Mouse (Mus musculus) R1 (cell line): ENCODE data around the gene Dock3.

Experiments used
- DNase-seq: peaks from one replicate; pipeline ENCODE4 v3.0.0-alpha.2; 2018; ENCODE audit warnings: low read depth, low spot score

Dock3 gene

GRCm38 (mm10) chr9:107231539-107232139 is at the start of gene Dock3:
Dock3 (minus strand) TSS chr9:107231909.
- peak; percentile 63 for DNase-seq

- DNase-seq: peak; percentile 98
These were observed 48.8 kb upstream of the Dock3 start for GRCm38 (mm10) chr9:107280322-107281027.

- DNase-seq: peak; percentile 97
These were observed 47.9 kb upstream of the Dock3 start for GRCm38 (mm10) chr9:107279378-107280321.

- peak; percentile 71 for DNase-seq
These were observed 47.0 kb upstream of the Dock3 start for GRCm38 (mm10) chr9:107278527-107279377.

- no peak for DNase-seq
These were observed 46.4 kb upstream of the Dock3 start for GRCm38 (mm10) chr9:107278126-107278525.

- no peak for DNase-seq
These were observed 45.9 kb upstream of the Dock3 start for GRCm38 (mm10) chr9:107277603-107278002.

GRCm38 (mm10) chr9:107275710-107276109 is 44.0 kb upstream of the Dock3 start:
- no peak for DNase-seq

GRCm38 (mm10) chr9:107274751-107275150 is 43.0 kb upstream of the Dock3 start:
- DNase-seq: no peak

GRCm38 (mm10) chr9:107273184-107273583 is 41.5 kb upstream of the Dock3 start:
- no peak for DNase-seq

- DNase-seq: no peak
These were observed 40.6 kb upstream of the Dock3 start for GRCm38 (mm10) chr9:107272284-107272683.

GRCm38 (mm10) chr9:107271177-107271938 is 39.6 kb upstream of the Dock3 start:
- DNase-seq: no peak

GRCm38 (mm10) chr9:107269772-107270171 is 38.1 kb upstream of the Dock3 start:
- DNase-seq: no peak

- DNase-seq: no peak
These were observed 36.2 kb upstream of the Dock3 start for GRCm38 (mm10) chr9:107267721-107268402.

GRCm38 (mm10) chr9:107267028-107267427 is 35.3 kb upstream of the Dock3 start:
- DNase-seq: peak; percentile 42

- no peak for DNase-seq
These were observed 33.0 kb upstream of the Dock3 start for GRCm38 (mm10) chr9:107264731-107265130.

- DNase-seq: no peak
These were observed 32.2 kb upstream of the Dock3 start for GRCm38 (mm10) chr9:107263912-107264311.

- no peak for DNase-seq
These were observed 30.7 kb upstream of the Dock3 start for GRCm38 (mm10) chr9:107262375-107262774.

GRCm38 (mm10) chr9:107261792-107262191 is 30.1 kb upstream of the Dock3 start:
- no peak for DNase-seq

- DNase-seq: no peak
These were observed 29.1 kb upstream of the Dock3 start for GRCm38 (mm10) chr9:107260836-107261235.

GRCm38 (mm10) chr9:107260429-107260828 is 28.7 kb upstream of the Dock3 start:
- no peak for DNase-seq
